10 mouse cellular contexts compared by ENCODE assay signal in genomic region chr13:58090643-58091042, GRCm38 (mm10). TPM values are rescaled to one million over a fixed set of nuclear protein-coding genes. Genes with fewer than 3 reads are reported as not detected.
DNase-seq lines count a peak whose midpoint lies in the region; ATAC-seq lines count a peak whose summit lies in the region.
"Had no signal": no experiment of that assay in that cellular context is flagged by ENCODE, and none has a peak within 500 bp of the region (broad histone marks: within the 10 kb centered on the region; RNA-seq: fewer than 3 reads in every experiment).

No protein-coding gene starts in this region.

- no peak overlapping the region for H3K4me2 ChIP-seq in hindbrain, embryonic 11.5 days (replicated peaks; ENCODE audit: low read depth, low read length)
- H3K4me2 ChIP-seq in midbrain, embryonic 11.5 days: peak overlapping the region; percentile 20
- H3K4me2 ChIP-seq in kidney, embryonic 14.5 days (replicated peaks; ENCODE audit: low read depth, low read length): no peak overlapping the region
- H3K4me2 ChIP-seq: limb, embryonic 15.5 days had no signal

- no peaks in the 10 kb centered on the region for H3K27me3 ChIP-seq in hindbrain, embryonic 11.5 days (ENCODE audit: control insufficient read depth, insufficient read depth, low read length)
- no peaks in the 10 kb centered on the region for H3K27me3 ChIP-seq in midbrain, embryonic 11.5 days (ENCODE audit: control insufficient read depth, insufficient read depth, low read length)
- H3K27me3 ChIP-seq in kidney, embryonic 14.5 days (ENCODE audit: control insufficient read depth, insufficient read depth, low read length): no peaks in the 10 kb centered on the region
- H3K27me3 ChIP-seq: limb, embryonic 15.5 days had no signal

- no peak overlapping the region for H3K27ac ChIP-seq in hindbrain, embryonic 11.5 days (ENCODE audit: low read depth, low read length)
- H3K27ac ChIP-seq in midbrain, embryonic 11.5 days (ENCODE audit: low read depth, low read length): peak overlapping the region; percentile 54; the same call in 1 of the 2 replicates
- H3K27ac ChIP-seq in kidney, embryonic 14.5 days (ENCODE audit: low read depth, low read length): no peak overlapping the region
- H3K27ac ChIP-seq: limb, embryonic 15.5 days had no signal

- WGBS in hindbrain, embryonic 11.5 days: 29% methylated on average over 8 of the region's 8 CpGs
- WGBS in midbrain, embryonic 11.5 days: 23% methylated on average over 8 of the region's 8 CpGs
- WGBS in kidney, embryonic 14.5 days: 51% methylated on average over 8 of the region's 8 CpGs

- DNase-seq in ovary, adult 18-20 months (ENCODE audit: low spot score): peak; percentile 69
- DNase-seq in ovary, postnatal 10 days (ENCODE audit: low spot score): no peak
- DNase-seq in hindbrain, embryonic 11.5 days (ENCODE audit: low spot score): peak; percentile 54
- DNase-seq in midbrain, embryonic 11.5 days (ENCODE audit: low spot score, missing footprints): peak; percentile 87
- no peak for DNase-seq in T-cell, adult 2 months (ENCODE audit: low spot score)
- no peak for DNase-seq in spleen, adult 18-20 months
- DNase-seq in urinary bladder, postnatal 14 days (ENCODE audit: low spot score): no peak
- DNase-seq: cerebellum, adult 9-11 months had no signal

- no peak overlapping the region for H3K4me3 ChIP-seq in hindbrain, embryonic 11.5 days (ENCODE audit: low read depth, low read length)
- no peak overlapping the region for H3K4me3 ChIP-seq in midbrain, embryonic 11.5 days (ENCODE audit: low read depth, low read length)
- H3K4me3 ChIP-seq in kidney, embryonic 14.5 days (ENCODE audit: low read length): no peak overlapping the region
- H3K4me3 ChIP-seq: limb, embryonic 15.5 days had no signal

- H3K36me3 ChIP-seq in hindbrain, embryonic 11.5 days (ENCODE audit: control insufficient read depth, insufficient read depth, low read length): no peaks in the 10 kb centered on the region
- no peaks in the 10 kb centered on the region for H3K36me3 ChIP-seq in midbrain, embryonic 11.5 days (ENCODE audit: control insufficient read depth, insufficient read depth, low read length)
- H3K36me3 ChIP-seq in kidney, embryonic 14.5 days (ENCODE audit: control insufficient read depth, insufficient read depth, low read length): no peaks in the 10 kb centered on the region; the same call in 1 of the 2 replicates

- no peaks in the 10 kb centered on the region for H3K9me3 ChIP-seq in hindbrain, embryonic 11.5 days (ENCODE audit: control insufficient read depth, low read length)
- H3K9me3 ChIP-seq in midbrain, embryonic 11.5 days (ENCODE audit: control insufficient read depth, low read length): no peaks in the 10 kb centered on the region
- no peaks in the 10 kb centered on the region for H3K9me3 ChIP-seq in kidney, embryonic 14.5 days (ENCODE audit: control insufficient read depth, low read length)
- H3K9me3 ChIP-seq: limb, embryonic 15.5 days had no signal

- no peaks in the 10 kb centered on the region for H3K4me1 ChIP-seq in hindbrain, embryonic 11.5 days (replicated peaks; ENCODE audit: control insufficient read depth, insufficient read depth, low read length)
- H3K4me1 ChIP-seq in midbrain, embryonic 11.5 days (ENCODE audit: control insufficient read depth, insufficient read depth, low read length): peaks cover 11% of the 10 kb centered on the region
- no peaks in the 10 kb centered on the region for H3K4me1 ChIP-seq in kidney, embryonic 14.5 days (ENCODE audit: control insufficient read depth, insufficient read depth, low read length)
- H3K4me1 ChIP-seq: limb, embryonic 15.5 days had no signal

- H3K9ac ChIP-seq in hindbrain, embryonic 11.5 days (ENCODE audit: low read depth, low read length): no peak overlapping the region
- no peak overlapping the region for H3K9ac ChIP-seq in midbrain, embryonic 11.5 days (ENCODE audit: low read length)
- H3K9ac ChIP-seq in kidney, embryonic 14.5 days (ENCODE audit: low read depth, low read length): no peak overlapping the region
- H3K9ac ChIP-seq: limb, embryonic 15.5 days had no signal

- peak; percentile 71 for ATAC-seq in hindbrain, embryonic 11.5 days (ENCODE audit: low FRiP score)
- ATAC-seq in midbrain, embryonic 11.5 days (ENCODE audit: low FRiP score): peak; percentile 88
- no peak for ATAC-seq in kidney, embryonic 14.5 days (ENCODE audit: low FRiP score, low TSS enrichment)

RNA-seq across cellular contexts. Expression of gene Klhl3, which starts 22.7 kb away (rescaled TPM):
- 3.8 and 3.9 TPM in 2 replicates for polyA plus RNA-seq in hindbrain, embryonic 11.5 days (2014; fragmentation: Nextera tagmentation; extraction: Ambion mirVana)
- polyA plus RNA-seq in midbrain, embryonic 11.5 days (2014; fragmentation: Nextera tagmentation; extraction: Ambion mirVana): 2.6 and 3.2 TPM in 2 replicates
- polyA plus RNA-seq in kidney, embryonic 14.5 days (2014; fragmentation: Nextera tagmentation; extraction: Ambion mirVana): 4.1 and 6.0 TPM in 2 replicates

RNA-seq across cellular contexts. Expression of gene Hnrnpa0, which starts 37.7 kb away (rescaled TPM):
- 56.9 and 61.9 TPM in 2 replicates for polyA plus RNA-seq in hindbrain, embryonic 11.5 days (2014; fragmentation: Nextera tagmentation; extraction: Ambion mirVana)
- 60.0 and 63.3 TPM in 2 replicates for polyA plus RNA-seq in midbrain, embryonic 11.5 days (2014; fragmentation: Nextera tagmentation; extraction: Ambion mirVana)
- 55.5 and 103 TPM in 2 replicates for polyA plus RNA-seq in kidney, embryonic 14.5 days (2014; fragmentation: Nextera tagmentation; extraction: Ambion mirVana)

Comparison
In these comparisons a context has a peak if more than half of its experiments do, and no peak if none do; other contexts are left out.
1. DNase-seq: peak in ovary, adult 18-20 months (single experiment), hindbrain, embryonic 11.5 days (single experiment) and midbrain, embryonic 11.5 days (single experiment); none in ovary, postnatal 10 days (single experiment), T-cell, adult 2 months (single experiment), spleen, adult 18-20 months (0 of 2) and urinary bladder, postnatal 14 days (single experiment).